Comparison of ENCODE assay signal across 19 mouse cellular contexts in the genomic region with DNA sequence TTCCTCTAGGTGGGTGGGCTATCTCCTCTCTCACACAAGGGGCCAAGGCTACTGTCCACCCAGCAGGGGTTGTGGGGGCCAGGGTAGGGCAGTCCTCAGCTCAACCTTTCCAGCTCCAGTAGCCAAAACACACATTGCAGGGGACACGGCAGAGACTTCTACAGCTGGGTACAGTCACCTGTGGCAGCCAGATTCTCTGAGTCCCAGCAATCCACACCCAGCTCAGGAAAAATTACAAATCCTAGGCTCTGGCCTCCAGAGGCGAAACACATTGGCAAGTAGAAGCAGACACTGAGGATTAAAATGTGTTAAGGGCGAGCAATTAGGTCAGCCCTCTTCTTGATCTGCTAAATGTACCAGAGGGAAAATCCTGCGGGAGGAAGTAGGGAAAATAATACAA. TPM values are rescaled to one million over a fixed set of nuclear protein-coding genes. Genes with fewer than 3 reads are reported as not detected.
DNase-seq lines count a peak whose midpoint lies in the region; ATAC-seq lines count a peak whose summit lies in the region.
"Had no signal": no experiment of that assay in that cellular context is flagged by ENCODE, and none has a peak within 500 bp of the region (broad histone marks: within the 10 kb centered on the region; RNA-seq: fewer than 3 reads in every experiment).

No protein-coding gene starts in this region.

- no peaks in the 10 kb centered on the region; the same call in 1 of the 2 replicates for H3K9me3 ChIP-seq in kidney, embryonic 16.5 days (ENCODE audit: low read length)
- no peaks in the 10 kb centered on the region for H3K9me3 ChIP-seq in limb, embryonic 10.5 days (replicated peaks)
- H3K9me3 ChIP-seq in embryonic facial prominence, embryonic 10.5 days, result no peaks in the 10 kb centered on the region
- H3K9me3 ChIP-seq: forebrain, embryonic 13.5 days; hindbrain, embryonic 10.5 days had no signal

- H3K27me3 ChIP-seq in kidney, embryonic 16.5 days (ENCODE audit: insufficient read depth, low read length), result peaks cover 6% of the 10 kb centered on the region; the same call in 1 of the 2 replicates
- H3K27me3 ChIP-seq in limb, embryonic 10.5 days (ENCODE audit: low read depth, poor library complexity, severe bottlenecking), result no peaks in the 10 kb centered on the region
- H3K27me3 ChIP-seq in embryonic facial prominence, embryonic 10.5 days (replicated peaks; ENCODE audit: low read depth, poor library complexity, severe bottlenecking), result no peaks in the 10 kb centered on the region
- H3K27me3 ChIP-seq: forebrain, embryonic 13.5 days had no signal

- no peak overlapping the region for H3K4me2 ChIP-seq in kidney, embryonic 16.5 days (replicated peaks; ENCODE audit: low read depth, low read length)
- H3K4me2 ChIP-seq: forebrain, embryonic 13.5 days; heart, embryonic 12.5 days; hindbrain, embryonic 14.5 days had no signal

- no peak overlapping the region for H3K9ac ChIP-seq in kidney, embryonic 16.5 days (replicated peaks; ENCODE audit: low read length)
- H3K9ac ChIP-seq: forebrain, embryonic 13.5 days; forebrain, postnatal 0 days; heart, embryonic 12.5 days; hindbrain, embryonic 14.5 days had no signal

- WGBS in kidney, embryonic 16.5 days, result 52% methylated on average over 4 of the region's 4 CpGs
- WGBS in limb, embryonic 10.5 days, result 66% methylated on average over 4 of the region's 4 CpGs
- 47% methylated on average over 4 of the region's 4 CpGs for WGBS in embryonic facial prominence, embryonic 10.5 days

- peak; percentile 32 to 40 for DNase-seq in heart, adult 9 months (ENCODE audit: low spot score in 2 of 2)
- DNase-seq in heart, postnatal 25 days (ENCODE audit: low spot score), result no peak
- DNase-seq in kidney, adult 8-10 months, result no peak
- DNase-seq in limb, embryonic 10.5 days (ENCODE audit: low spot score), result no peak
- no peak for DNase-seq in embryonic facial prominence, embryonic 10.5 days (ENCODE audit: low spot score)
- DNase-seq in MN1 (ENCODE audit: low spot score), result no peak
- DNase-seq: adrenal gland, adult 2 months; adrenal gland, postnatal 25 days; cerebellum, adult 18-20 months; cerebellum, adult 9-11 months; cerebellum, postnatal 36 days; forebrain, postnatal 0 days; gastrocnemius, adult 2 months; gastrocnemius, postnatal 25 days had no signal

- H3K4me1 ChIP-seq in kidney, embryonic 16.5 days (ENCODE audit: insufficient read depth, low read length), result no peaks in the 10 kb centered on the region
- peaks cover 11% of the 10 kb centered on the region for H3K4me1 ChIP-seq in limb, embryonic 10.5 days
- H3K4me1 ChIP-seq in embryonic facial prominence, embryonic 10.5 days, result peaks cover 13% of the 10 kb centered on the region
- H3K4me1 ChIP-seq: forebrain, embryonic 13.5 days had no signal

- H3K36me3 ChIP-seq in kidney, embryonic 16.5 days (ENCODE audit: insufficient read depth, low read length), result no peaks in the 10 kb centered on the region
- no peaks in the 10 kb centered on the region for H3K36me3 ChIP-seq in limb, embryonic 10.5 days
- no peaks in the 10 kb centered on the region for H3K36me3 ChIP-seq in embryonic facial prominence, embryonic 10.5 days (replicated peaks)
- H3K36me3 ChIP-seq: heart, embryonic 12.5 days; hindbrain, embryonic 10.5 days had no signal

- no peak overlapping the region for H3K27ac ChIP-seq in kidney, embryonic 16.5 days (ENCODE audit: low read length)
- 0 out of 2 replicates have a peak overlapping the region, but pooled peaks have one; percentile 31 for H3K27ac ChIP-seq in limb, embryonic 10.5 days
- no peak overlapping the region for H3K27ac ChIP-seq in embryonic facial prominence, embryonic 10.5 days (replicated peaks)
- H3K27ac ChIP-seq: forebrain, embryonic 13.5 days; gastrocnemius, adult 2 months; hindbrain, embryonic 10.5 days; hindbrain, embryonic 14.5 days had no signal

- no peak overlapping the region for H3K4me3 ChIP-seq in kidney, embryonic 16.5 days (ENCODE audit: low read length)
- no peak overlapping the region for H3K4me3 ChIP-seq in limb, embryonic 10.5 days
- H3K4me3 ChIP-seq in embryonic facial prominence, embryonic 10.5 days, result no peak overlapping the region
- H3K4me3 ChIP-seq: forebrain, embryonic 13.5 days; gastrocnemius, adult 2 months; heart, embryonic 12.5 days; hindbrain, embryonic 10.5 days had no signal

- intact Hi-C loops in heart, postnatal 25 days (cut with DNase I), result no loop called here

- peak; percentile 39; the same call in 1 of the 2 replicates for ATAC-seq in kidney, embryonic 16.5 days (ENCODE audit: low FRiP score, low TSS enrichment)
- ATAC-seq: forebrain, embryonic 13.5 days; forebrain, postnatal 0 days had no signal

RNA-seq across cellular contexts. Expression of gene Vangl1, which starts 49.1 kb away (rescaled TPM):
- total RNA-seq in heart, postnatal 25 days (2021), result 10 to 100 TPM; 11.3 to 12.9 TPM
- 21.1 and 21.7 TPM in 2 replicates for polyA plus RNA-seq in kidney, embryonic 16.5 days (2015; fragmentation: Nextera tagmentation; extraction: Ambion mirVana)
- 11.8 and 14.8 TPM in 2 replicates for polyA plus RNA-seq in limb, embryonic 10.5 days (2016; fragmentation: Nextera tagmentation; extraction: Ambion mirVana)
- polyA plus RNA-seq in embryonic facial prominence, embryonic 10.5 days (2016; fragmentation: Nextera tagmentation; extraction: Ambion mirVana), result 12.9 and 13.3 TPM in 2 replicates

Comparison
In these comparisons a context has a peak if more than half of its experiments do, and no peak if none do; other contexts are left out.
1. DNase-seq: peak in heart, adult 9 months (2 of 2); none in heart, postnatal 25 days (single experiment), kidney, adult 8-10 months (0 of 2), limb, embryonic 10.5 days (single experiment), embryonic facial prominence, embryonic 10.5 days (single experiment) and MN1 (single experiment).